ENCODE assay signal across 8 mouse cellular contexts in genomic region chr19:8965771-8966170, GRCm38 (mm10). TPM values are rescaled to one million over a fixed set of nuclear protein-coding genes. Genes with fewer than 3 reads are reported as not detected.
DNase-seq lines count a peak whose midpoint lies in the region; ATAC-seq and TF ChIP-seq lines count a peak whose summit lies in the region.

No protein-coding gene starts in this region.

- no peak for TF ChIP-seq CTCF in layer of hippocampus, adult 2 months (conservative IDR thresholded peaks at IDR 0.05)
- no peak for TF ChIP-seq CTCF in bone marrow macrophage, adult 2 months (IDR thresholded peaks at IDR 0.05; ENCODE audit: low read depth, low read length)

- H3K9ac ChIP-seq in forebrain, embryonic 15.5 days (replicated peaks): peak overlapping the region; percentile 52; the same call in 1 of the 2 replicates
- peak overlapping the region; percentile 55; the same call in 1 of the 2 replicates for H3K9ac ChIP-seq in neural tube, embryonic 12.5 days

- 79% methylated on average over 8 of the region's 8 CpGs for WGBS in forebrain, embryonic 15.5 days
- WGBS in neural tube, embryonic 12.5 days: 84% methylated on average over 8 of the region's 8 CpGs

- no peaks in the 10 kb centered on the region for H3K27me3 ChIP-seq in forebrain, embryonic 15.5 days
- no peaks in the 10 kb centered on the region for H3K27me3 ChIP-seq in neural tube, embryonic 12.5 days (replicated peaks)

- TF ChIP-seq POLR2A in bone marrow macrophage, adult 2 months (IDR thresholded peaks at IDR 0.05; ENCODE audit: borderline replicate concordance, low read depth, low read length): no peak

- H3K36me3 ChIP-seq in forebrain, embryonic 15.5 days: peaks cover 76% of the 10 kb centered on the region
- peaks cover 69% of the 10 kb centered on the region for H3K36me3 ChIP-seq in neural tube, embryonic 12.5 days

- peak overlapping the region; percentile 51 for H3K4me2 ChIP-seq in forebrain, embryonic 15.5 days (replicated peaks)
- H3K4me2 ChIP-seq in neural tube, embryonic 12.5 days (replicated peaks): peak overlapping the region; percentile 88

- no peaks in the 10 kb centered on the region for H3K9me3 ChIP-seq in forebrain, embryonic 15.5 days
- no peaks in the 10 kb centered on the region for H3K9me3 ChIP-seq in neural tube, embryonic 12.5 days

- peak overlapping the region; percentile 86 for H3K4me3 ChIP-seq in layer of hippocampus, adult 2 months
- H3K4me3 ChIP-seq in bone marrow macrophage, adult 2 months (ENCODE audit: insufficient read depth, low read length): peak overlapping the region; percentile 71
- H3K4me3 ChIP-seq in forebrain, embryonic 15.5 days: peak overlapping the region; percentile 83
- H3K4me3 ChIP-seq in neural tube, embryonic 12.5 days: peak overlapping the region; percentile 68; the same call in 1 of the 2 replicates

- ATAC-seq in forebrain, embryonic 15.5 days (replicated peaks): no peak
- ATAC-seq in neural tube, embryonic 12.5 days (ENCODE audit: low FRiP score, low read depth): no peak
- ATAC-seq in granulocyte monocyte progenitor cell, adult 5-6 weeks (replicated peaks; ENCODE audit: poor library complexity, severe bottlenecking): no peak

- DNase-seq in layer of hippocampus, adult 2 months (ENCODE audit: low spot score in 2 of 2): no peak
- DNase-seq in layer of hippocampus, adult 18-20 months (ENCODE audit: low spot score in 2 of 2): no peak
- DNase-seq in kidney, postnatal 10 days: peak; percentile 50
- DNase-seq in frontal cortex, postnatal 25 days (ENCODE audit: low spot score in 2 of 2): no peak

- peak overlapping the region; percentile 98 for H3K27ac ChIP-seq in layer of hippocampus, adult 2 months
- peak overlapping the region; percentile 92 for H3K27ac ChIP-seq in bone marrow macrophage, adult 2 months (ENCODE audit: insufficient read depth, low read depth, low read length)
- 0 out of 2 replicates have a peak overlapping the region, but pooled peaks have one; percentile 86 for H3K27ac ChIP-seq in forebrain, embryonic 15.5 days (replicated peaks)
- H3K27ac ChIP-seq in neural tube, embryonic 12.5 days: no peak overlapping the region

- peaks cover 12% of the 10 kb centered on the region for H3K4me1 ChIP-seq in bone marrow macrophage, adult 2 months (ENCODE audit: control insufficient read depth, insufficient read depth, low read length)
- peaks cover 24% of the 10 kb centered on the region for H3K4me1 ChIP-seq in forebrain, embryonic 15.5 days
- H3K4me1 ChIP-seq in neural tube, embryonic 12.5 days: peaks cover 22% of the 10 kb centered on the region

RNA-seq across cellular contexts. Expression of gene Eef1g, which starts 1.1 kb away (rescaled TPM):
- 100 to 1,000 TPM; 238 to 242 TPM for total RNA-seq in layer of hippocampus, adult 2 months (2021)
- total RNA-seq in layer of hippocampus, adult 18-20 months (2021): 100 to 1,000 TPM; 257 to 269 TPM
- polyA plus RNA-seq in bone marrow macrophage, adult 2 months (2012; ENCODE audit: insufficient read depth, insufficient read length, missing spikeins): 220 and 226 TPM in 2 replicates
- 336 and 348 TPM in 2 replicates for polyA plus RNA-seq in forebrain, embryonic 15.5 days (2015; fragmentation: Nextera tagmentation; extraction: Ambion mirVana)
- polyA plus RNA-seq in neural tube, embryonic 12.5 days (2016; fragmentation: Nextera tagmentation; extraction: Ambion mirVana): 360 and 361 TPM in 2 replicates
- total RNA-seq in granulocyte monocyte progenitor cell, adult 5-6 weeks (2014; fragmentation: Nextera tagmentation): 1,036 and 1,157 TPM in 2 replicates
- 748 and 899 TPM in 2 replicates for total RNA-seq in granulocyte monocyte progenitor cell, adult 5-6 weeks (2017)

RNA-seq across cellular contexts. Expression of gene Tut1, which starts 12.1 kb away (rescaled TPM):
- total RNA-seq in layer of hippocampus, adult 2 months (2021): 10 to 100 TPM; 20.7 to 20.8 TPM
- 10 to 100 TPM; 21.9 to 22.5 TPM for total RNA-seq in layer of hippocampus, adult 18-20 months (2021)
- 12.5 and 14.6 TPM in 2 replicates for polyA plus RNA-seq in bone marrow macrophage, adult 2 months (2012; ENCODE audit: insufficient read depth, insufficient read length, missing spikeins)
- 34.1 and 34.7 TPM in 2 replicates for polyA plus RNA-seq in forebrain, embryonic 15.5 days (2015; fragmentation: Nextera tagmentation; extraction: Ambion mirVana)
- 32.5 and 34.6 TPM in 2 replicates for polyA plus RNA-seq in neural tube, embryonic 12.5 days (2016; fragmentation: Nextera tagmentation; extraction: Ambion mirVana)
- total RNA-seq in granulocyte monocyte progenitor cell, adult 5-6 weeks (2014; fragmentation: Nextera tagmentation): 17.8 and 28.9 TPM in 2 replicates
- total RNA-seq in granulocyte monocyte progenitor cell, adult 5-6 weeks (2017): 14.5 and 21.8 TPM in 2 replicates

RNA-seq across cellular contexts. Expression of gene Ahnak, which starts 23.3 kb away (rescaled TPM):
- total RNA-seq in layer of hippocampus, adult 2 months (2021): 10 to 100 TPM; 19.4 to 21.9 TPM
- total RNA-seq in layer of hippocampus, adult 18-20 months (2021): 10 to 100 TPM; 18.1 to 19.9 TPM
- polyA plus RNA-seq in bone marrow macrophage, adult 2 months (2012; ENCODE audit: insufficient read depth, insufficient read length, missing spikeins): 440 and 513 TPM in 2 replicates
- polyA plus RNA-seq in forebrain, embryonic 15.5 days (2015; fragmentation: Nextera tagmentation; extraction: Ambion mirVana): 2.6 and 3.7 TPM in 2 replicates
- polyA plus RNA-seq in neural tube, embryonic 12.5 days (2016; fragmentation: Nextera tagmentation; extraction: Ambion mirVana): 5.0 and 6.3 TPM in 2 replicates
- 5.8 and 12.1 TPM in 2 replicates for total RNA-seq in granulocyte monocyte progenitor cell, adult 5-6 weeks (2014; fragmentation: Nextera tagmentation)
- total RNA-seq in granulocyte monocyte progenitor cell, adult 5-6 weeks (2017): 14.1 and 14.8 TPM in 2 replicates

RNA-seq across cellular contexts. Expression of gene Mta2, which starts 24.1 kb away (rescaled TPM):
- 10 to 100 TPM; 58.0 to 68.7 TPM for total RNA-seq in layer of hippocampus, adult 2 months (2021)
- total RNA-seq in layer of hippocampus, adult 18-20 months (2021): 10 to 100 TPM; 51.6 to 53.4 TPM
- polyA plus RNA-seq in bone marrow macrophage, adult 2 months (2012; ENCODE audit: insufficient read depth, insufficient read length, missing spikeins): 78.6 and 81.2 TPM in 2 replicates
- polyA plus RNA-seq in forebrain, embryonic 15.5 days (2015; fragmentation: Nextera tagmentation; extraction: Ambion mirVana): 171 and 175 TPM in 2 replicates
- 175 and 177 TPM in 2 replicates for polyA plus RNA-seq in neural tube, embryonic 12.5 days (2016; fragmentation: Nextera tagmentation; extraction: Ambion mirVana)
- total RNA-seq in granulocyte monocyte progenitor cell, adult 5-6 weeks (2014; fragmentation: Nextera tagmentation): 115 and 125 TPM in 2 replicates
- total RNA-seq in granulocyte monocyte progenitor cell, adult 5-6 weeks (2017): 120 and 123 TPM in 2 replicates

RNA-seq across cellular contexts. Expression of gene Eml3, which starts 36.4 kb away (rescaled TPM):
- total RNA-seq in layer of hippocampus, adult 2 months (2021): 10 to 100 TPM; 11.5 to 11.7 TPM
- total RNA-seq in layer of hippocampus, adult 18-20 months (2021): 10 to 100 TPM in 1 of 2 experiments, 1 to 10 TPM in 1; 9.8 to 10.4 TPM
- 33.1 and 33.7 TPM in 2 replicates for polyA plus RNA-seq in bone marrow macrophage, adult 2 months (2012; ENCODE audit: insufficient read depth, insufficient read length, missing spikeins)
- polyA plus RNA-seq in forebrain, embryonic 15.5 days (2015; fragmentation: Nextera tagmentation; extraction: Ambion mirVana): 10.4 and 11.7 TPM in 2 replicates
- 14.1 and 14.3 TPM in 2 replicates for polyA plus RNA-seq in neural tube, embryonic 12.5 days (2016; fragmentation: Nextera tagmentation; extraction: Ambion mirVana)
- total RNA-seq in granulocyte monocyte progenitor cell, adult 5-6 weeks (2014; fragmentation: Nextera tagmentation): 26.1 and 30.2 TPM in 2 replicates
- 27.4 and 31.3 TPM in 2 replicates for total RNA-seq in granulocyte monocyte progenitor cell, adult 5-6 weeks (2017)
